Mouse (Mus musculus) midbrain, postnatal 0 days (tissue): ENCODE results near the gene Samd13. TPM values are rescaled to one million over a fixed set of nuclear protein-coding genes. Genes with fewer than 3 reads are reported as not detected.
A peak's percentile ranks its signal among the peaks of the same experiment; 100 is the strongest.

Experiments used
- ATAC-seq: fragments of 200-750 bp; cut with Nextera tagmentation; 2 replicates; pipeline ENCODE4 v1.8.0; 2017; ENCODE audit warnings: moderate number of reproducible peaks, mild to moderate bottlenecking, moderate TSS enrichment, moderate library complexity; ENCODE audit not compliant: low FRiP score
- DNase-seq: peaks from one replicate; pipeline ENCODE4 v3.0.0-alpha.2; 2015; ENCODE audit warnings: low spot score
- H3K27ac ChIP-seq: fragments of 300-500 bp; sonication (generic); 2 replicates; pipeline ENCODE4 v1.5.1; 2014; ENCODE audit warnings: low read depth, mild to moderate bottlenecking, low read length, mixed read lengths
- H3K27me3 ChIP-seq: fragments of 300-500 bp; sonication (generic); 2 replicates; pipeline ENCODE4 v1.6.1; 2014; ENCODE audit warnings: low read length, control low read depth, mixed read lengths; ENCODE audit not compliant: insufficient read depth
- H3K36me3 ChIP-seq: fragments of 300-500 bp; sonication (generic); 2 replicates; pipeline ENCODE4 v1.6.1; 2014; ENCODE audit warnings: low read length, control low read depth, mixed read lengths; ENCODE audit not compliant: insufficient read depth
- H3K4me1 ChIP-seq: fragments of 300-500 bp; sonication (generic); 2 replicates; pipeline ENCODE4 v1.6.1; 2014; ENCODE audit warnings: mild to moderate bottlenecking, control low read depth, antibody characterized with exemption, low read length, mixed read lengths; ENCODE audit not compliant: insufficient read depth
- H3K4me2 ChIP-seq: fragments of 300-500 bp; sonication (generic); 2 replicates; pipeline ENCODE4 v1.6.1; 2014; ENCODE audit warnings: low read depth, mild to moderate bottlenecking, low read length, mixed read lengths; ENCODE audit not compliant: poor library complexity, severe bottlenecking
- H3K4me3 ChIP-seq: fragments of 300-500 bp; sonication (generic); 2 replicates; pipeline ENCODE4 v1.5.1; 2014; ENCODE audit warnings: low read depth, mild to moderate bottlenecking, low read length, moderate library complexity
- H3K9ac ChIP-seq: fragments of 300-500 bp; sonication (generic); replicated peaks from 2 replicates; pipeline ENCODE4 v1.6.1; 2014; ENCODE audit warnings: mild to moderate bottlenecking, low read length, moderate library complexity, mixed read lengths; ENCODE audit not compliant: poor library complexity, severe bottlenecking
- H3K9me3 ChIP-seq: fragments of 300-500 bp; sonication (generic); 2 replicates; pipeline ENCODE4 v1.6.1; 2016; ENCODE audit warnings: low read length, control low read depth
- CTCF ChIP-seq: IDR thresholded peaks from 2 replicates; pipeline ENCODE4 v1.5.1; 2016; ENCODE audit warnings: antibody characterized with exemption, mild to moderate bottlenecking
- WGBS: fragments of 180-500 bp; shearing (Covaris S2); extraction: QIAGEN DNeasy Blood & Tissue Kit; methylation state at CpG from one replicate; pipeline ENCODE4 v1.1.7; 2014; 5-methylcytosine and 5-hydroxymethylcytosine counted together
- polyA plus RNA-seq: library from polyadenylated mRNA; unstranded; fragments of >200 nt; fragmentation: Nextera tagmentation; extraction: Ambion mirVana; gene quantifications from 2 replicates; pipeline ENCODE4 v1.2.1, GENCODE M21; 2015
- total RNA-seq: library from RNA; depleted of rRNA; stranded (reverse); fragments of >200 nt; gene quantifications from 2 replicates; pipeline ENCODE4 v1.2.3, GENCODE M21; 2014

The Samd13 gene
- total and polyA plus RNA-seq, 2 experiments from 2014 or later: 0.16 to 0.31 TPM

GRCm38 (mm10) chr3:146610322-146610721 is 75.1 kb downstream of the Samd13 start:
- Histone ChIP-seq H3K4me3 (no peak overlapping the region), H3K36me3 (no peaks in the 10 kb centered on the region), H3K4me2 (no peak overlapping the region), H3K4me1 (peaks cover 6% of the 10 kb centered on the region), H3K27ac (no peak overlapping the region), H3K9ac (no peak overlapping the region), H3K27me3 (no peaks in the 10 kb centered on the region), H3K9me3 (no peaks in the 10 kb centered on the region)
- TF ChIP-seq CTCF: no peak
- ATAC-seq (no peak), DNase-seq (no peak)
- WGBS: 79% methylated on average over 10 of the region's 10 CpGs

DNA sequence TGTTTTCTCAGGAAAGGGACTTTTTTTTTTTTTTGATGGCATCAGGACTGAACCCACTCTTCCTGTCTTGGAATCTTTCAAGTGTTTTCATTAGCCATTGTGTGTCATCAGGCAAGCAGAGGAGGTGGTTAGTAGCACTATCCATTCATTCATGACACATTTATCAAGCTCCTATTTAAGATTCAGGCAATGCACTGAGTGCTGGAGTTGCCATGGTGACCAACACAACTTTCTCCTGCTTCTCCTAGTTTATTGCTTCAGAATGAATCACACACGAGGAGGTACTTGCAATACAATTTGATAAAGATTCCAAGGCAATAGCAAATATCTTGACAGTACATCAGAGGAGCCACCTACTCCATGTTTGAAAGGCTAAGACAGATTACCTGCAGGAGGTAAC is 78.0 kb downstream of the Samd13 start:
- Histone ChIP-seq H3K36me3 (no peaks in the 10 kb centered on the region), H3K27ac (peak overlapping the region; percentile 34), H3K9ac (no peak overlapping the region), H3K4me3 (no peak overlapping the region), H3K9me3 (no peaks in the 10 kb centered on the region), H3K4me2 (no peak overlapping the region), H3K27me3 (no peaks in the 10 kb centered on the region), H3K4me1 (peaks cover 6% of the 10 kb centered on the region)
- peak; percentile 70 for DNase-seq
- 8% methylated on average over 1 of the region's 1 CpGs for WGBS
- no peak for TF ChIP-seq CTCF
- ATAC-seq: peak; percentile 80

DNA sequence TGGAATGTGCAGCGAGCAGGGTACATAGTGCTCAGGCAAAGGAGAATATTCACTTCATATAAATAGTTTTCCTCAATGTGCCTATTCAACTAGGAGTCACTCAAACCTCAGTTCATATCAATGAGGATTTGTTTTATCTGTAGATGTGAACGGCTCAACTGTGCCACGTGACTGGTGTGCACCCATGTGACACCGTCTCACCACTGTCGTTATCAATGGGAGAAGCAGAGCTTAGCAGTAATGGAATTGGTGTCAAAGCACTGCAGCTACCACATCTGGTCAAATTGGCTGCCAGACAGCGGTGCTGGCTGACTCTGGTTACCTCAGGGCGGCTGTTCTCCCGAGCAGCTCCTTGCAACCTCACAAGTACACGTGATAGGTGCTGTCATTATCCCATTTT is 80.7 kb downstream of the Samd13 start:
- DNase-seq (no peak), ATAC-seq (no peak)
- no peak for TF ChIP-seq CTCF
- Histone ChIP-seq H3K27ac (no peak overlapping the region), H3K36me3 (no peaks in the 10 kb centered on the region), H3K27me3 (no peaks in the 10 kb centered on the region), H3K9ac (no peak overlapping the region), H3K4me1 (peaks cover 6% of the 10 kb centered on the region), H3K4me2 (no peak overlapping the region), H3K4me3 (no peak overlapping the region), H3K9me3 (no peaks in the 10 kb centered on the region)
- WGBS: 82% methylated on average over 9 of the region's 9 CpGs

DNA sequence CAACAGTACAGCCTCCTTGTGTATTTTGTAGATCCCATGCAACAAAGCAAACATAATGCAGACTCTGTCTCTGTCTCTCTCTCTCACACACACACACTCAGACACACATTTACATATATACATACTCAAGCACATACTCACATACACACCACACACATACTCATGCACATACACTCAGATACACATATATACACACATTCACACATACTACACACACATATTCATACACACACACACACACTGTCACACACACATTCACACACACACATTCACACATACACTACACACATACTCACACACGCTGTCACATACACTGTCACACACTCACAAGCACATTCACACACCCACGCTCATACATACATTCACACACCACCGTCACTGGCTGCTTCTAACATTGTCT is 82.9 kb downstream of the Samd13 start:
- Histone ChIP-seq H3K27me3 (no peaks in the 10 kb centered on the region), H3K27ac (no peak overlapping the region), H3K36me3 (no peaks in the 10 kb centered on the region), H3K9me3 (no peaks in the 10 kb centered on the region), H3K9ac (no peak overlapping the region), H3K4me1 (peaks cover under 1% of the 10 kb centered on the region; the same call in 1 of the 2 replicates), H3K4me2 (no peak overlapping the region), H3K4me3 (no peak overlapping the region)
- DNase-seq (no peak), ATAC-seq (no peak)
- TF ChIP-seq CTCF: no peak
- 91% methylated on average over 3 of the region's 3 CpGs for WGBS

- TF ChIP-seq CTCF: no peak
- Histone ChIP-seq H3K4me1 (no peaks in the 10 kb centered on the region; the same call in 1 of the 2 replicates), H3K4me2 (no peak overlapping the region), H3K4me3 (no peak overlapping the region), H3K27ac (no peak overlapping the region), H3K9ac (no peak overlapping the region), H3K27me3 (no peaks in the 10 kb centered on the region), H3K9me3 (no peaks in the 10 kb centered on the region), H3K36me3 (no peaks in the 10 kb centered on the region)
- 89% methylated on average over 2 of the region's 2 CpGs for WGBS
- no peak for ATAC-seq
- no peak for DNase-seq
Measured at GRCm38 (mm10) chr3:146601205-146601604, 84.2 kb downstream of the Samd13 start.

DNA sequence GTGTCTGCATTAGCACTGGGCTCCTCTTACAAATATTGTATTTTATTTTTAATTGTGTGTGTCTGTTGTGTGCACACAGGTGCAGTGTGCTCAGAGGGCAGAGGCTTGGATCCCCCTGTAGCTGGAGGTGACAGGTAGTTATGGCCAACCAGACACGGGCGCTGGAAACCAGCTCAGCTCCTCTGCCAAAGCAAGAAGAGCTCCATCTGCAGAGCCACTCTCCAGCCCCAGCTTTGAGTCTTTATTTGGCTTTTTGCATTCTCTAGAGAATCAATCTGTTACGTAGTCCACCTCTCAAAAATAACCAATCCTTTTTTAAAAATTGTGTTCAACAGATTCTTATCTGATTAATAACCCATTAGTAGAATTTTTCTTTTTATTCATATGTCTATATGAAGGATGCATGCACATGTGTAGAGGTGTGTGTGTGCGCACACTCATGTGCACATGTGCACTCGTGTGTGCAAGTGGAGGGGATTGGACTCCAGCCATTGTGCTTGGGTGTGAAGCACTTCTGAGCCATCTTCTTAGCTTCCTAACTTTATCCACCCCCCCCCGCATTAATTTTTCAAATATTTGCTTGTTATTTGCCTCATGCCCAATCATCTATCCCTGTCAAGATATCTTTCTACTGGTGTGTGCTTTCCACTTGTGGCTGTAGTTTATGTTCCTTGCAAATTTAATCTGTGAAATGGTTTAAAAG is 86.0 kb downstream of the Samd13 start:
- WGBS: 90% methylated on average over 6 of the region's 6 CpGs
- no peaks in the 10 kb centered on the region; the same call in 1 of the 2 replicates for H3K4me1 ChIP-seq
- no peak for DNase-seq

More for the DNA sequence above, 86.0 kb downstream of the Samd13 start:
- no peak overlapping the region for H3K27ac ChIP-seq
- no peak for TF ChIP-seq CTCF
- no peaks in the 10 kb centered on the region for H3K36me3 ChIP-seq
- H3K9ac ChIP-seq: no peak overlapping the region
- no peak overlapping the region for H3K4me2 ChIP-seq
- no peaks in the 10 kb centered on the region for H3K9me3 ChIP-seq
- ATAC-seq: no peak
- no peaks in the 10 kb centered on the region for H3K27me3 ChIP-seq
- no peak overlapping the region for H3K4me3 ChIP-seq
